Mouse (Mus musculus) embryonic facial prominence, embryonic 13.5 days (tissue): Measurements from ENCODE around the gene Dnajb4. TPM values are rescaled to one million over a fixed set of nuclear protein-coding genes. Genes with fewer than 3 reads are reported as not detected.
A peak's percentile ranks its signal among the peaks of the same experiment; 100 is the strongest.

Experiments used
- ATAC-seq: fragments of 200-750 bp; cut with Nextera tagmentation; 2 replicates; pipeline ENCODE4 v1.8.0; 2017; ENCODE audit warnings: low read depth; ENCODE audit not compliant: insufficient number of reproducible peaks, insufficient read depth, low FRiP score, low TSS enrichment
- H3K27ac ChIP-seq: fragments of 300-500 bp; sonication (generic); 2 replicates; pipeline ENCODE4 v1.5.1; 2015; ENCODE audit warnings: moderate library complexity, mild to moderate bottlenecking, inconsistent platforms
- H3K27me3 ChIP-seq: fragments of 300-500 bp; sonication (generic); 2 replicates; pipeline ENCODE4 v1.6.1; 2015; ENCODE audit warnings: mild to moderate bottlenecking, inconsistent platforms
- H3K36me3 ChIP-seq: fragments of 300-500 bp; sonication (generic); 2 replicates; pipeline ENCODE4 v1.6.1; 2015; ENCODE audit warnings: mild to moderate bottlenecking, inconsistent platforms
- H3K4me1 ChIP-seq: fragments of 300-500 bp; sonication (generic); 2 replicates; pipeline ENCODE4 v1.6.1; 2015; ENCODE audit warnings: inconsistent platforms
- H3K4me2 ChIP-seq: fragments of 300-500 bp; sonication (generic); 2 replicates; pipeline ENCODE4 v1.6.1; 2015; ENCODE audit warnings: moderate library complexity, mild to moderate bottlenecking, inconsistent platforms
- H3K4me3 ChIP-seq: fragments of 300-500 bp; sonication (generic); 2 replicates; pipeline ENCODE4 v1.5.1; 2015; ENCODE audit warnings: mild to moderate bottlenecking, inconsistent platforms
- H3K9ac ChIP-seq: fragments of 300-500 bp; sonication (generic); 2 replicates; pipeline ENCODE4 v1.6.1; 2015; ENCODE audit warnings: mild to moderate bottlenecking, inconsistent platforms
- H3K9me3 ChIP-seq: fragments of 300-500 bp; sonication (generic); 2 replicates; pipeline ENCODE4 v1.6.1; 2016; ENCODE audit warnings: inconsistent platforms
- WGBS: fragments of 180-500 bp; shearing (Covaris S2); methylation state at CpG from one replicate; pipeline ENCODE4 v1.1.7; 2015; ENCODE audit warnings: mixed read lengths; 5-methylcytosine and 5-hydroxymethylcytosine counted together
- polyA plus RNA-seq: library from polyadenylated mRNA; unstranded; fragments of >200 nt; fragmentation: Nextera tagmentation; extraction: Ambion mirVana; gene quantifications from 2 replicates; pipeline ENCODE4 v1.2.1, GENCODE M21; 2015

The Dnajb4 gene
- polyA plus RNA-seq, 1 experiment from 2014 or later = 27.9 TPM

DNA sequence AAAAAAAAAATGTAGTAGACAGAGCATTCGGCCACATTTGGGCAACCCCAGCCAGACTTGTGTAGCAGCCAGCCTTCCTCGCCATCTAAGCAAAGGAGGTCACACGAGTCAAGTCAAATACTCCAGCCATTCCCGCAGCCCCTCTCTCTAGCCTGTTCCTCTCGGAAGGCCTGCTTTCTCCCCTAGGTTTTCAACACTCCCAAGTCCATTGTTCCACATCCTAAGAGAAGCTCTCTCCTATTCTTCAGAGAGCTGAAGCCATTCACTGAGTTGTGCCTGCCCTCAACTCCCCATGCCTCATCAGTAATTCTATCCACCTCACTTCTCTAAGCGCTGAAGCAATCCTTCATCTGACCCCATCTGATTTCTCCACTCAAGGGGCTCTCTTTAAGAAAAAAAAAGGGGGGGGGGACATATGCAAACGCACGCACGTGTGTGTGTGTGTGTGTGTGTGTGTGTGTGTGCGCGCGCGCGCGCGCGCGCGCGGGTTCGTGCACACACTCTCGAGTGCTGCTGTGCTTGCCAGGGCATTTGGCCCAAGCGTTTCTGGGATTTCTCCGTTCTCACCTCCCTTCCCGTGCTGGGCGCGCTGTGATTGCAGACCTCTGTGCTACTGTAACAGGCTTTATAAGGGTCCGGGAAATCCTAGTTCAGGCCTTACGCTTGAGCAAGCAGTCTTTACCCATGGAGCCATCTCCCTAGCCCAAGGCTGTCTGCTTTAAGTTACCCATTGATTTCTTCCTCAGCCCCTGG lies 43.2 kb downstream of the Dnajb4 start:
- Histone ChIP-seq H3K9ac (peak overlapping the region; percentile 52; the same call in 1 of the 2 replicates), H3K4me3 (peak overlapping the region; percentile 37), H3K27me3 (peaks cover 29% of the 10 kb centered on the region), H3K9me3 (no peaks in the 10 kb centered on the region), H3K4me2 (peak overlapping the region; percentile 97), H3K4me1 (peaks cover 22% of the 10 kb centered on the region), H3K27ac (no peak overlapping the region), H3K36me3 (no peaks in the 10 kb centered on the region)
- no peak for ATAC-seq
- 8% methylated on average over 23 of the region's 29 CpGs for WGBS

DNA sequence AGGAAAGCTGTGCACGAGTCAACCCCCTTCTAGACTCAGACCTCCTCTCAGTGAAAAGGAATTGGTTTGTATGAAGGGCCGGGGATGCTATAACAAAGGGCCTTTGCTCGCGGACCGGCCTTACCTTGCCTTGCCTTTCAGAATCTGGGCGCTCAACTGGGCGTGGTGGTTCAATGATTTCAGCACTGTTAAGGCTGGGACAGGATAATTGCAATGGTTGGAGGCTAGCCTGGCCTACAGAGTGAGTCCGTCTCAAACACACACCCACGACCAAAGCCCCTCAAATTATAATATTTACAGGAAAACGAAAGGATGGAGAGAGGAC lies 44.0 kb downstream of the Dnajb4 start, which contains the start of gene Gipc2:
TSS of gene Gipc2 (minus strand) at position 132 of the 325 bp plus-strand sequence.
- H3K27me3 ChIP-seq = peaks cover 29% of the 10 kb centered on the region
- ATAC-seq = no peak
- peak within 1 kb of the TSS; percentile 65 for H3K9ac ChIP-seq
- H3K27ac ChIP-seq = no peak within 1 kb of the TSS
- no peaks in the 10 kb centered on the region for H3K9me3 ChIP-seq
- no peaks in the 10 kb centered on the region for H3K36me3 ChIP-seq
- peak within 1 kb of the TSS; percentile 49 for H3K4me3 ChIP-seq
- 8% methylated on average over 10 of the region's 10 CpGs for WGBS
- peaks cover 22% of the 10 kb centered on the region for H3K4me1 ChIP-seq
- H3K4me2 ChIP-seq = peak within 1 kb of the TSS; percentile 97

DNA sequence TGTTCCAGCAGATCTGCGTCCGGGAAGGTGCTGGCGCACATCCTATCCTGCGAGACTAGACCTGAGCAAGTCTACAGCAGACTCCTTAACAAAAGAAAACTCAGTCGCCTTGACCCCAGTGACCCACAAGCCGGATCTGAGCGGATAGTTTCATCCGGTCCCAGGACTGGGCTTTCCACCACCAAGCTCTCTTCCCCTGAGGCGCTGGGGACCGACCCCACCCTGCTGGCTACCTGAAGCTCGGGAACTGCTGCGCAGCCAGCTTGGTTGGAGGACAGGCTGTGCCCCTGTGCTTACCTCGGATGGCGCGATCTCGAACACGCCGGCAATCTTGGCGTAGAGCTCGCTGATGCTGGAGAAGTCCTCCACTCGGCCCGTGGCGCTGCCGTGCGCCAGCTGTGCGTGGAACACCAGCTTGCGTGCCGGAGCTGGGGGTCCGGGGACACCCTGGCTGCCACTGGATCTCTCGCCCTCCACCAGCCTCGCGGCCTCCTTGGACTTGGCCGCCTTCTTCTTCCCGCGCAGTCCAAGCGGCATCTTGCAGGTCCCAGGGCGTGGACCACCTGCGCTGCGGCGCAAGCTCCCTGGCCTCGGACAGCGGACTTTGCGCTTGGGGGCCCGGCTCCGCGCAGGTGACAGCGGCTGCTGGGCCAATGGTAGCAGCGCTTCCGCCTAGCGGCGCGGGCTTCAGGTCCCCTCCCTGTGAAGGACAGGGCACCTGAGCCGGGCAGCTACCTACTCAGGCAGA lies 44.6 kb downstream of the Dnajb4 start:
- Histone ChIP-seq H3K4me3 (peak overlapping the region; percentile 49), H3K27ac (no peak overlapping the region), H3K9me3 (no peaks in the 10 kb centered on the region), H3K4me2 (peak overlapping the region; percentile 97), H3K36me3 (no peaks in the 10 kb centered on the region), H3K27me3 (peaks cover 29% of the 10 kb centered on the region), H3K4me1 (peaks cover 22% of the 10 kb centered on the region), H3K9ac (peak overlapping the region; percentile 65)
- WGBS = under 1% methylated on average over 53 of the region's 53 CpGs
- 0 out of 2 replicates have a peak, but pooled peaks have one; percentile 48 for ATAC-seq

- H3K4me2 ChIP-seq = peak overlapping the region; percentile 97
- no peaks in the 10 kb centered on the region for H3K36me3 ChIP-seq
- H3K9me3 ChIP-seq = no peaks in the 10 kb centered on the region
- no peak overlapping the region for H3K27ac ChIP-seq
- WGBS = 25% methylated on average over 9 of the region's 9 CpGs
- H3K4me1 ChIP-seq = peaks cover 22% of the 10 kb centered on the region
- peak overlapping the region; percentile 65; the same call in 1 of the 2 replicates for H3K9ac ChIP-seq
- no peak for ATAC-seq
- H3K27me3 ChIP-seq = peaks cover 29% of the 10 kb centered on the region
- H3K4me3 ChIP-seq = peak overlapping the region; percentile 49
Measured at GRCm38 (mm10) chr3:152165014-152165350, 45.1 kb downstream of the Dnajb4 start.

DNA sequence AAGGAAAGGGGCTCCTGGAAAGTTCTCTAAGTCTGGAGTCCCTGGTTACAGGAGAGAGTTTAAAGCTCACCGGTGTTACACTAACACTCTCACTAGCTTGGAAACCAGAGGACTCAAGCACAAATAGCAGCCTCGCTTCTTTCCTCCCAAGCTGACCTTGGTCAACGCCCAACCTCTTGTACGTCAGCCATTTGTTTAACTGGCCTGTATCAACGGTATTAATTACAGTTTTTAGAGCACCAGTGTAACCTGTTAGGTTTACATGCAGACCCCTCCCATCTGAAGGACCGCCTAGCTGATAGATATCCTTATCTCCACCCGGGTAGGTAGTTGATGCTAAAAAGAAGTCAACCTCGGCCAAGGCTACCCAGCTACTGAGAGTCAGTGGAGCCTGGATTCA lies 46.8 kb downstream of the Dnajb4 start:
- Histone ChIP-seq H3K9me3 (no peaks in the 10 kb centered on the region), H3K4me3 (no peak overlapping the region), H3K36me3 (no peaks in the 10 kb centered on the region), H3K4me2 (no peak overlapping the region), H3K27ac (no peak overlapping the region), H3K4me1 (peaks cover 22% of the 10 kb centered on the region), H3K9ac (no peak overlapping the region), H3K27me3 (peaks cover 29% of the 10 kb centered on the region)
- ATAC-seq = no peak
- WGBS = 90% methylated on average over 8 of the region's 8 CpGs

DNA sequence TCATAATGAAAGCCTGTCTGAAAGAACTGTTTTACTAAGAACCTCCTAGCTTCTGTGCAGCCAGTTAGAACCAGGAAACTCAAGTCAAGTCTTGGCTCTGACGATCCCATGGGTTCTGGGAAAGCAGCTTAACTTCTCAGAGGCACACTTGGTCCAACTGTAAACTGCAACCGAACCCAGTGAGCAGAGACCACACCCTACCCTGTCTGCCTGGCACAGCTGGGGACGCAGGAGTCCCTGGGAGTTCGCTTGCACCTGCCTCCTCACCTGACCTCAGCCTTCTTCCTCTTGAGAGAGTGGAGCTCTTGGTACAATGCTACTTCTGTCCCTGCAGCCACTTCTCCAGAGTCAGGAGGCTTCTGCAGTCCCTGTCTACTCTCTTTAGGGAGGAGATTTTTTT lies 49.5 kb downstream of the Dnajb4 start:
- 47% methylated on average over 4 of the region's 4 CpGs for WGBS
- peaks cover 10% of the 10 kb centered on the region for H3K27me3 ChIP-seq
- H3K4me3 ChIP-seq = no peak overlapping the region
- no peak for ATAC-seq
- peaks cover 8% of the 10 kb centered on the region for H3K4me1 ChIP-seq
- H3K9ac ChIP-seq = no peak overlapping the region
- H3K36me3 ChIP-seq = no peaks in the 10 kb centered on the region
- no peaks in the 10 kb centered on the region for H3K9me3 ChIP-seq
- H3K27ac ChIP-seq = no peak overlapping the region
- H3K4me2 ChIP-seq = no peak overlapping the region

DNA sequence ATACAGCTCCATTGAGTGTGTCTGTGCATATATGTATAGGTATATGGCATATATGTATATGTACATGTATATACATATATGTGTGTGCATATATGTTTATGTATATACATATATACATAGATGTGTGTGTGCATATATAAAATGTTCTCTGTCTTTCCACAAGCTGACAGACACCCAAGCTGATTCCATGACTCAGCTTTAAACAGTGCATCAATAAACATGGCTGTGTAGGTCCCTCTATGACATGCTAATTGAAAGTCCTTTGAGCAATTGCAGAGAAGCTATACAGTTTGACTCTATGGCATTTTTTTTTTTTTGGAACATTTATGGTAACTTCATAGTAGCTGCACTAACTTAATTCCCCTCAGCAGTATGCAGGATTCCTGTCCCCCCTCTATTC lies 50.8 kb downstream of the Dnajb4 start:
- Histone ChIP-seq H3K9ac (no peak overlapping the region), H3K4me2 (no peak overlapping the region), H3K36me3 (no peaks in the 10 kb centered on the region), H3K27me3 (peaks cover 4% of the 10 kb centered on the region; the same call in 1 of the 2 replicates), H3K27ac (no peak overlapping the region), H3K4me3 (no peak overlapping the region), H3K4me1 (peaks cover 10% of the 10 kb centered on the region), H3K9me3 (no peaks in the 10 kb centered on the region)
- ATAC-seq = no peak

- Histone ChIP-seq H3K4me1 (peaks cover 10% of the 10 kb centered on the region), H3K4me2 (no peak overlapping the region), H3K4me3 (no peak overlapping the region), H3K36me3 (no peaks in the 10 kb centered on the region), H3K9ac (no peak overlapping the region), H3K27ac (no peak overlapping the region), H3K27me3 (peaks cover 4% of the 10 kb centered on the region; the same call in 1 of the 2 replicates), H3K9me3 (no peaks in the 10 kb centered on the region)
- ATAC-seq = no peak
- WGBS = 55% methylated on average over 10 of the region's 10 CpGs
Measured at GRCm38 (mm10) chr3:152158344-152159291, 51.5 kb downstream of the Dnajb4 start.

GRCm38 (mm10) chr3:152156816-152157496 lies 53.1 kb downstream of the Dnajb4 start:
- WGBS = 76% methylated on average over 23 of the region's 23 CpGs
- no peaks in the 10 kb centered on the region for H3K9me3 ChIP-seq
- no peak overlapping the region for H3K9ac ChIP-seq
- peaks cover 10% of the 10 kb centered on the region for H3K4me1 ChIP-seq
- H3K36me3 ChIP-seq = no peaks in the 10 kb centered on the region
- peaks cover 4% of the 10 kb centered on the region; the same call in 1 of the 2 replicates for H3K27me3 ChIP-seq
- ATAC-seq = no peak
- H3K4me3 ChIP-seq = no peak overlapping the region
- no peak overlapping the region for H3K27ac ChIP-seq
- no peak overlapping the region for H3K4me2 ChIP-seq

DNA sequence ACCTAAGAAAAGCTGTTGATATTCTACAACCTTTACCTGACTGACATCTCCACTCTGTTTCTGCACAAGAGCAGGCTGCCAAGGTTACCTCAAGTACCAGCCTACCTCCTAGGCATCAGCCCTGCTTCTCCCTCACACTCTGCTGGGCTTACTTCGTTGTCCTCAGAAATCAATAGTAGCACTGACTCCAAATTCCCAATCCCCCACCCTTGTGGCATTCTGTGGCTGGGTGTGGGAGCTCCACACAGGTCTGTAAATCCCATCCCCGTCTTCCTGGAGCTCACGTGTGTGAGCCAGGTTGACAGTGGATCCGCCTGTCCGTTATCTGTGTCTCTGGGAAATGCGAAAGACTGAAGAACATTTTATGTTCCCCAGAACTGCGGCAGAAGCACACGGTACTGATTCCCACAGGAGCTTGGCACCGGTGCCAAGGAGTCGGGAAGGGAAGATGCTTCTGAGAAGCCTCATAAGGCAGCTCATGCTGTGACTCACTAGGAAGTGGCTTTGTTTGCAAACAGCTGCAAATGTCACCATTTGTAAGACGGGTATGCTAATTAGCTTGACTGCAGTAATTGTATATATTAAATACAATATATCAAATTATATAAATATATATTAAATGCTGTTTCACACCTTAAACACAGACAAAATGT lies 54.7 kb downstream of the Dnajb4 start:
- Histone ChIP-seq H3K27ac (no peak overlapping the region), H3K27me3 (peaks cover 4% of the 10 kb centered on the region; the same call in 1 of the 2 replicates), H3K4me2 (no peak overlapping the region), H3K4me1 (peaks cover 10% of the 10 kb centered on the region), H3K9me3 (no peaks in the 10 kb centered on the region), H3K36me3 (no peaks in the 10 kb centered on the region), H3K4me3 (no peak overlapping the region), H3K9ac (no peak overlapping the region)
- no peak for ATAC-seq
- 48% methylated on average over 11 of the region's 11 CpGs for WGBS
